Mouse (Mus musculus): ENCODE results near the gene Surf1. TPM values are rescaled to one million over a fixed set of nuclear protein-coding genes. Genes with fewer than 3 reads are reported as not detected.

Gene Surf1
- 50.5 and 58.4 TPM in 2 replicates for total RNA-seq (2014; fragmentation: Nextera tagmentation)
- total RNA-seq (2017): 38.0 and 41.7 TPM in 2 replicates

- peak; percentile 74 for ATAC-seq (replicated peaks; ENCODE audit: low FRiP score, low TSS enrichment, poor library complexity, severe bottlenecking)
Measured at GRCm38 (mm10) chr2:26915927-26916728, at the start of gene Surf1, which contains the start of gene Surf2. Gene Surf1 (minus strand): TSS chr2:26916530. Gene Surf2 (plus strand): TSS chr2:26916367.

- ATAC-seq (replicated peaks; ENCODE audit: low FRiP score, low TSS enrichment, poor library complexity, severe bottlenecking): peak; percentile 58; the same call in 1 of the 2 replicates
Measured at GRCm38 (mm10) chr2:26964724-26965370, 48.5 kb upstream of the Surf1 start.

- peak; percentile 89 for ATAC-seq (replicated peaks; ENCODE audit: low FRiP score, low TSS enrichment, poor library complexity, severe bottlenecking)
Measured at GRCm38 (mm10) chr2:26963923-26964723, 47.8 kb upstream of the Surf1 start, which contains the start of gene Rexo4. Gene Rexo4 (minus strand): TSS chr2:26964386.

DNA sequence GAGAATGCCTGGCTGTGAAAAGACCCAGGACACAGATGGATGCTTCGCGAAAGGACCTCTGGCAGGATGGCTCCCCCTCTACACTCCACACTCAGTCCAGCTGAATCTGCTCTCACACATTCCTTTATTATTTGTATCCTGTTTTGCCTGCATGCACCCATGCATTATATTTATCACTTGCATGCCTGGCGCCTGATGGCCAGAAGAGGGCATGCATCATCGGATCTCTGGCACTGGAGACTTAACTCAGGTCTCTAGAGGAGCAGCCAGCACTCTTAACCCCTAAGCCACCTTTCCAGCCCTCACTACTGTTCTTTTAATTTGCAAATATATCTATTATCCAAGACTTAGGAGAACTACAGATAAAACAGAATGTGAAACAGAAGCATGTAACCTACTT is 44.4 kb upstream of the Surf1 start:
- ATAC-seq (replicated peaks; ENCODE audit: low FRiP score, low TSS enrichment, poor library complexity, severe bottlenecking): no peak

DNA sequence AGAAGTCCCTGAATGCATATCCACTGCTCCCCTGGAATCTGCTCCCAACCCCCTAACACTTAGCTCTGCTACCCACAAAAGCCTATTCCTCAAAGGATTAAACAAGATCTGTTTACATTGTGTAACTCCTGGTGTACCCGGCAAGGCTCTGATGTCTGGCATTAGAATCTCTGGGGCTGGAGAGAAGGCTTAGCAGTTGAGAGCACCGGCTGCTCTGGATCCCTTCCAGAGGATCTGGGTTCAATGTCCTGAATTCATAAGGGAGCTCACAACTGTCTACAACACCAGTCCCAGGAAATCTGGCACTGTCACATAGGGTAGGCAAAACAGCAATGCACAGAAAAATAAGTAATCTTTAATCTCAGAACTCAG is 41.1 kb upstream of the Surf1 start:
- no peak for ATAC-seq (replicated peaks; ENCODE audit: low FRiP score, low TSS enrichment, poor library complexity, severe bottlenecking)

DNA sequence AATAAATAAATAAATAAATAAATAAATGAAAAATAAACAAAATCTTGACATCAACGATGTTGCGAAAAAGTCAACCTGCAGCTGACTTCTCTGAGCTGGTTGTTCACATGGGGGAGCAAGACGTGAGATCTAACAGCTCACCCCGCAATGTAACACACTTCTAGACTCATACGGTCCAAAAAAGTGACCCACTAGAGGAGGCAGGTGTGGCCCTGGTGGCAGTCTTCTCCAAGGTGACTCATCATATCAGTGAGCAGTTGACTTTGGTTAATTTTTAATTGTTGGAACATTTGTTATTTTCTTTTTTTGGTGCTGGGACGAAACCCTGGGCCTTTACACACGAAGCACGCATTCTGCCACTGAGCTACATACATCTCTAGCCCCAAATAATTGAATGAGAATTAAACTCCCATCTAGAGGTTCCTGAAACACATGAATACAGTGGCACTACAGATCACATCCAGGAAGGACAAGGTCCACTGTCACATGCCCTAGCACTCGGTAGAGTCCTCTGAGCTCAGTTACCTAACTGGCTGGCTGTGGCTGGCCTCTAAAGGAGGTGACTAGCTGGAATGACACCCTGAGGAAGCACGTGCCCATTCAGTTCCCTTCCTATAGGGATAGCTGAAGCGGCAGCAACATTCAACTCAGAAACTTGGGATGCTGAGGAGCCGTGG is 40.6 kb upstream of the Surf1 start:
- no peak for ATAC-seq (replicated peaks; ENCODE audit: low FRiP score, low TSS enrichment, poor library complexity, severe bottlenecking)

- ATAC-seq (replicated peaks; ENCODE audit: low FRiP score, low TSS enrichment, poor library complexity, severe bottlenecking): no peak
Measured at GRCm38 (mm10) chr2:26954735-26955395, 38.5 kb upstream of the Surf1 start.

DNA sequence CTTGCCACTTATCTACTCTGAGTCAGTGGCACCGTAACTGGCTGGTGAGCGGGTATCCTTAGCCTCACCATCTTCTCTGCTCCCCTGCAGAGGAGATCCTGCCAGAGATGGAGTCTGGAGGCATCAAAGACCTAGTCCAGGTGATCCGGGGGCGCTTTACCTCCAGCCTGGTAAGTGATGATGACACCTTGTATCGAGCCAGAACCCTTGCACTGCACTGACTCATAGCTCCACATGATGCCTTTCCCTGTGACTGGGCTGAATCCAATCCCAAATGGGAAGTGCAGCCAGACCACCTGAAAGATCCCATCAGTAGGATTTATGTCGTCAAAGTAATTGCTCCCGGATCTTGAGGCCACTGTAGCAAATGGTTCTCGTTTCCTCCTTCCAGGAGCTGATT is 36.5 kb upstream of the Surf1 start:
- no peak for ATAC-seq (replicated peaks; ENCODE audit: low FRiP score, low TSS enrichment, poor library complexity, severe bottlenecking)

DNA sequence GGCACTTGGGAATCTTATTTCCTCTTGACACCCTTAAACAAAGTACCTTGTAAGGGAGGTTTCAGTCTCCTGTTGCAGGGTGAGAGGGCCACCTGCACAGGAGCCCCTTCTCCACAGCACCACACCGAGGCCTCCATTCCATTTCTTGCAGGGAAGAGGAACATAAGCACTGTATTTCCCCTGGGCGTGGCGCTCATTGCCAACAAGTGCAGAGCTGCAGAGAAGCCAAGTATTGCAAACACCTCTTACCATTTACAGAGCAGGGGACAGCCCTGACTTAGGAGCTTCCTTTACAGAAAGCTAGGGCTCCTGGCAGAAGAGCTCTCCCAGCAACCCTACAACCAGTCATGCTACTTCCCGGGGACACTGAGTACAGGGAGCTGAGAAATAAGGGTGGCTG is 35.9 kb upstream of the Surf1 start:
- ATAC-seq (replicated peaks; ENCODE audit: low FRiP score, low TSS enrichment, poor library complexity, severe bottlenecking): no peak

GRCm38 (mm10) chr2:26951346-26951905 is 35.1 kb upstream of the Surf1 start:
- no peak for ATAC-seq (replicated peaks; ENCODE audit: low FRiP score, low TSS enrichment, poor library complexity, severe bottlenecking)

DNA sequence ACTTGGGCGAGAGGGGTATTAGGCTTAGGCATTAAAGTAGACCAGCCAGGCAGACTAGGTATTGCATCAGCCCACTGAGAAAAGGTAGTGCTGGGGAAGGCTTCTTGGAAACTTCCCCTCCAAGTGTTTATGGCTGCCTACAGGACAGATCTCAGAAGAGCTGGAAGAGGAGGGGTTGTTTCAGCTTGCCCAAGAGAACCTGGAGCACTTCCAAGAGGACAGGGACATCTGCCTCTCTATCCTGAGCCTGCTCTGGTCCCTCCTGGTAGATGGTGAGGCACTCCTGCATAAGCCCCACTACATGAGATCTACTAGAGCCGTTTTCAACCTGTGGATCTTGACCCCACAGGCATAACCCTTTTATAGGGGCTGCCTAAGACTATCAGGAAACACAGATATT is 34.1 kb upstream of the Surf1 start:
- ATAC-seq (replicated peaks; ENCODE audit: low FRiP score, low TSS enrichment, poor library complexity, severe bottlenecking): no peak

DNA sequence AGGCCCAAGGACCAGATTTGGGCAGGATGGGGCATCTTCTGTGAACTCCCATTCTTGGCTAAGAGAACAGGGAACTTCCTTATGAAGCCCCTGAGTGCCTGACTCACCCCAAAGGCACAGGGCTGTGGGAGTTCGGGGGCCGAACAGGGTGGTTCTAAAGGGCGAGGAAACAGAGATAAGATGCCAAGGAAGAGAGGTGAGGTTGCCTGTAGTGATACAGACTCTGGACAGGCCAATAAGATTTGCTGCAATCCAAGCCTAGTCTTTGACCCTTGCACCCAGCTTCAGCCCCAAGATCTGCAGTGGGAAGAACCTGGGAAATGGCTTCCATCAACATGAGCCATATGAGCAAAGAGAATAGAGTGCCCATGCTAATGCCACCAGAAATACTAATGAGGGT is 26.9 kb upstream of the Surf1 start:
- no peak for ATAC-seq (replicated peaks; ENCODE audit: low FRiP score, low TSS enrichment, poor library complexity, severe bottlenecking)

- peak; percentile 69; the same call in 1 of the 2 replicates for ATAC-seq (replicated peaks; ENCODE audit: low FRiP score, low TSS enrichment, poor library complexity, severe bottlenecking)
Measured at GRCm38 (mm10) chr2:26941539-26941938, 25.2 kb upstream of the Surf1 start.

DNA sequence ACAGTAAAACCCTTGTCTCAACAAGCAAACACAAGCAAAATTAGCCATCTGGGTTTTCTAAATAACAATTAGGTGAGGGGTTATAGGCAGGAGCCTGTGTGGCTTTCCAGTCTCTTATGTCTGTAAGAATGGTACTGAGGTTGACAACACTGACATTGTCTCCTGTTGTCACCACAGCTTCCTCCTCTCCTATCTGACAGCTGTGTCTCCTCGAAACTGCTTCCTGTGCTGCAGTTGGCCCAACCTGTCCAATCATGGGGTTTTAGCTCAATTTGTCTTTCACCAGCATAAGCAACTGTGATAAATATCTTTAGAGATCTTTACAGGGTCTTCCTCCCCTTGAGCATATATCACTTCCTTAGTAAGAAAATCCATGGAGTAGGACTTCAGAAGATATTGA is 20.1 kb upstream of the Surf1 start:
- no peak for ATAC-seq (replicated peaks; ENCODE audit: low FRiP score, low TSS enrichment, poor library complexity, severe bottlenecking)

GRCm38 (mm10) chr2:26935286-26935685 is 19.0 kb upstream of the Surf1 start:
- no peak for ATAC-seq (replicated peaks; ENCODE audit: low FRiP score, low TSS enrichment, poor library complexity, severe bottlenecking)

DNA sequence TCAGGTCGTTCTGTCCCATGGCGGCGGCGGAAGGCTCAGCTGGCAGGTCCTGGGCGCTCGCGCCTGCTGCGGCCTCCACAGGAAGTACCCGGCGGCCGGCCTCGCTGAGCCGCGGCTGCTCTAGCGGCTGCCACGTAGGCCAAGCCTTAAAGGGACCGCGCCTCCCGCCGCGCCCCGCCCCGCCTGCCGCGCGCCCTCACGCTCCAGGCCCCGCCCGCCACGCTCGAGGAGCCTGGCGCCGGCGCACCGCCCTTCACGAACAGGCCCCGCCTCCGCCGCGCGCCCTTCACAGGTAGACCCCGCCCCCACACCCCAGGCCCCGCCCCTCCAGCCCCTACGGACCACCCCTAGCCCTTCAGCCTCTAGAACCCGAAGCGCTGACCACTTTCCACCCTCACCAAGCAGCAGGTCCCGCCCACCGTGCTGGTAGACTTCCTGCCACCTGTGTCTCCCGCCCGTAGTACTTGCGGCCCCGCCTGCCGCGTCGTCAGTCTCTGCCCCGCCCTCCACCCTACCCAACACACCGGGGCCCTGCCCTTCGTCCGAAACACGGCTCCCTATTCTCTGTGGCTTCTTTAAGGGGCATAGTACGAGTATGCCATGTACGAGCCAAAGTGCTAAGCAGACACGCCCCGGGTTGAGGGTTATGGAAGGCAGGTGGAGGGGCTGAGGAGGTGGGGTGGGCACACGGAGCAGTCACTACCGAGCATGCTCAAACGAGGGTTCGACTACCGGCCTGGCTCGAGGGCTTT is 17.1 kb upstream of the Surf1 start, which contains the start of the genes Surf4 and Stkld1:
Gene Surf4, minus strand, starts transcription at position 625 of the 752 bp plus-strand sequence.
Gene Stkld1, plus strand, starts transcription at position 744 of the 752 bp plus-strand sequence.
- ATAC-seq (replicated peaks; ENCODE audit: low FRiP score, low TSS enrichment, poor library complexity, severe bottlenecking): peak; percentile 93

- 0 out of 2 replicates have a peak, but pooled peaks have one; percentile 10 for ATAC-seq (replicated peaks; ENCODE audit: low FRiP score, low TSS enrichment, poor library complexity, severe bottlenecking)
Measured at GRCm38 (mm10) chr2:26932473-26933303, 16.4 kb upstream of the Surf1 start.
